17 mouse cellular contexts compared by ENCODE assay signal in the genomic region with DNA sequence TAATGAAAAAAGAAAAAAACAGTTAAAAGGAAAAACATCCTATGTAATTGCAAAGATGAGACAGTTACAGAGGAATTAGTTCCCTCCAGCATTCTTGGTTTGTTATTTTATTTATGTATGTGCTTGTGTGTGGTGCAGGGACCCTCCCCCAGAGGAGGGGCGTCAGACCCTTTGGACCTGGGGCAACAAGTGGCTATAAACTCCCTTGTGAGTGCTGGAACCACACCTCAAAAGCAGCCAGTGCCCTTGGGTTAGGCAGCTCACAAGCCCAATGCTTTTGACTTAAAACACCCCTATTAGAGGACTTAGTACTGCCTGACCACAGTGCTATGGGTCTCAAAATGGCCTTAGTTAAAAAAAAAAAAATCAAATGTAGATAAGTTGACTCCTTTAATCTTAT. TPM values are rescaled to one million over a fixed set of nuclear protein-coding genes. Genes with fewer than 3 reads are reported as not detected.
DNase-seq lines count a peak whose midpoint lies in the region; ATAC-seq and TF ChIP-seq lines count a peak whose summit lies in the region.
"Had no signal": no experiment of that assay in that cellular context is flagged by ENCODE, and none has a peak within 500 bp of the region (broad histone marks: within the 10 kb centered on the region; RNA-seq: fewer than 3 reads in every experiment).

No protein-coding gene starts in this region.

- H3K4me1 ChIP-seq in hindbrain, embryonic 16.5 days (ENCODE audit: control insufficient read depth, insufficient read depth, low read depth, low read length), result peaks cover 3% of the 10 kb centered on the region
- peaks cover 9% of the 10 kb centered on the region for H3K4me1 ChIP-seq in hindbrain, embryonic 12.5 days
- peaks cover 6% of the 10 kb centered on the region; the same call in 1 of the 2 replicates for H3K4me1 ChIP-seq in stomach, embryonic 16.5 days (ENCODE audit: control insufficient read depth, insufficient read depth, low read length)
- H3K4me1 ChIP-seq in stomach, postnatal 0 days (replicated peaks; ENCODE audit: control insufficient read depth, insufficient read depth), result no peaks in the 10 kb centered on the region
- H3K4me1 ChIP-seq in embryonic facial prominence, embryonic 13.5 days, result peaks cover 27% of the 10 kb centered on the region

- H3K27me3 ChIP-seq in hindbrain, embryonic 16.5 days (replicated peaks; ENCODE audit: control insufficient read depth, insufficient read depth, low read length), result no peaks in the 10 kb centered on the region
- no peaks in the 10 kb centered on the region for H3K27me3 ChIP-seq in hindbrain, embryonic 12.5 days
- H3K27me3 ChIP-seq in stomach, embryonic 16.5 days (ENCODE audit: control insufficient read depth, insufficient read depth, low read length), result no peaks in the 10 kb centered on the region
- no peaks in the 10 kb centered on the region for H3K27me3 ChIP-seq in stomach, postnatal 0 days (ENCODE audit: control insufficient read depth, insufficient read depth, low read length)
- H3K27me3 ChIP-seq in embryonic facial prominence, embryonic 13.5 days, result no peaks in the 10 kb centered on the region
- H3K27me3 ChIP-seq: neural tube, embryonic 12.5 days had no signal

- no peak for TF ChIP-seq EP300 in stomach, postnatal 0 days (optimal IDR thresholded peaks at IDR 0.05)

- DNase-seq in stomach, postnatal 0 days (ENCODE audit: low spot score), result no peak
- DNase-seq in Muller cell, postnatal 12 days (ENCODE audit: inconsistent ontology term), result no peak
- no peak for DNase-seq in T-cell, adult 2 months (ENCODE audit: low spot score)
- DNase-seq: adrenal gland, postnatal 36 days; cerebellum, adult 11-12 months; cerebellum, postnatal 25 days; heart, adult 18-20 months; lung, adult 18-20 months; right cerebral cortex, adult 18-20 months; thymus, postnatal 25 days had no signal

- 26% methylated on average over 1 of the region's 1 CpGs for WGBS in hindbrain, embryonic 16.5 days
- 21% methylated on average over 1 of the region's 1 CpGs for WGBS in hindbrain, embryonic 12.5 days
- WGBS in stomach, embryonic 16.5 days, result 44% methylated on average over 1 of the region's 1 CpGs
- 75% methylated on average over 1 of the region's 1 CpGs for WGBS in stomach, postnatal 0 days
- 29% methylated on average over 1 of the region's 1 CpGs for WGBS in embryonic facial prominence, embryonic 13.5 days

- peak overlapping the region; percentile 28; the same call in 1 of the 2 replicates for H3K4me2 ChIP-seq in hindbrain, embryonic 16.5 days (ENCODE audit: low read length)
- H3K4me2 ChIP-seq in hindbrain, embryonic 12.5 days (replicated peaks), result no peak overlapping the region
- H3K4me2 ChIP-seq in stomach, embryonic 16.5 days (ENCODE audit: low read depth, low read length), result peak overlapping the region; percentile 9; the same call in 1 of the 2 replicates
- H3K4me2 ChIP-seq in stomach, postnatal 0 days (replicated peaks; ENCODE audit: low read depth), result no peak overlapping the region
- peak overlapping the region; percentile 62 for H3K4me2 ChIP-seq in embryonic facial prominence, embryonic 13.5 days

- ATAC-seq in hindbrain, embryonic 16.5 days, result no peak
- no peak for ATAC-seq in hindbrain, embryonic 12.5 days (ENCODE audit: low FRiP score)
- no peak for ATAC-seq in stomach, embryonic 16.5 days (ENCODE audit: insufficient read depth, low FRiP score)
- no peak for ATAC-seq in stomach, postnatal 0 days (ENCODE audit: low FRiP score, low TSS enrichment)
- no peak for ATAC-seq in embryonic facial prominence, embryonic 13.5 days (ENCODE audit: insufficient number of reproducible peaks, insufficient read depth, low FRiP score, low TSS enrichment, low read depth)
- ATAC-seq: CD4-positive, CD25-positive, alpha-beta regulatory T cell, adult 4 months had no signal

- no peak for TF ChIP-seq CTCF in stomach, postnatal 0 days (IDR thresholded peaks at IDR 0.05; ENCODE audit: low read depth)

- H3K36me3 ChIP-seq in hindbrain, embryonic 16.5 days (ENCODE audit: control insufficient read depth, insufficient read depth, low read length), result no peaks in the 10 kb centered on the region
- H3K36me3 ChIP-seq in hindbrain, embryonic 12.5 days, result no peaks in the 10 kb centered on the region
- H3K36me3 ChIP-seq in stomach, embryonic 16.5 days (ENCODE audit: control insufficient read depth, insufficient read depth, low read length), result no peaks in the 10 kb centered on the region
- no peaks in the 10 kb centered on the region for H3K36me3 ChIP-seq in stomach, postnatal 0 days (ENCODE audit: control insufficient read depth, insufficient read depth, low read length)
- no peaks in the 10 kb centered on the region for H3K36me3 ChIP-seq in embryonic facial prominence, embryonic 13.5 days
- H3K36me3 ChIP-seq: midbrain, embryonic 12.5 days; neural tube, embryonic 12.5 days had no signal

- H3K27ac ChIP-seq in hindbrain, embryonic 16.5 days (ENCODE audit: low read depth, low read length), result no peak overlapping the region
- no peak overlapping the region for H3K27ac ChIP-seq in hindbrain, embryonic 12.5 days
- no peak overlapping the region for H3K27ac ChIP-seq in stomach, embryonic 16.5 days (ENCODE audit: low read length)
- H3K27ac ChIP-seq in stomach, postnatal 0 days (replicated peaks), result no peak overlapping the region
- no peak overlapping the region for H3K27ac ChIP-seq in embryonic facial prominence, embryonic 13.5 days
- H3K27ac ChIP-seq: midbrain, embryonic 12.5 days; neural tube, embryonic 12.5 days had no signal

- H3K4me3 ChIP-seq in hindbrain, embryonic 16.5 days (ENCODE audit: low read length), result no peak overlapping the region
- no peak overlapping the region for H3K4me3 ChIP-seq in hindbrain, embryonic 12.5 days
- no peak overlapping the region for H3K4me3 ChIP-seq in stomach, embryonic 16.5 days (replicated peaks; ENCODE audit: low read length)
- H3K4me3 ChIP-seq in stomach, postnatal 0 days (ENCODE audit: low read depth, low read length), result no peak overlapping the region
- no peak overlapping the region for H3K4me3 ChIP-seq in embryonic facial prominence, embryonic 13.5 days

- no peak overlapping the region for H3K9ac ChIP-seq in hindbrain, embryonic 16.5 days (ENCODE audit: low read depth, low read length)
- no peak overlapping the region for H3K9ac ChIP-seq in hindbrain, embryonic 12.5 days
- H3K9ac ChIP-seq in stomach, embryonic 16.5 days (ENCODE audit: low read length), result no peak overlapping the region
- no peak overlapping the region for H3K9ac ChIP-seq in stomach, postnatal 0 days (ENCODE audit: low read length)
- no peak overlapping the region for H3K9ac ChIP-seq in embryonic facial prominence, embryonic 13.5 days

- H3K9me3 ChIP-seq in hindbrain, embryonic 16.5 days (ENCODE audit: control insufficient read depth, low read length), result no peaks in the 10 kb centered on the region
- H3K9me3 ChIP-seq in hindbrain, embryonic 12.5 days (replicated peaks), result no peaks in the 10 kb centered on the region
- H3K9me3 ChIP-seq in stomach, embryonic 16.5 days (replicated peaks; ENCODE audit: control insufficient read depth, low read length), result no peaks in the 10 kb centered on the region
- H3K9me3 ChIP-seq in stomach, postnatal 0 days (ENCODE audit: control insufficient read depth, low read length), result no peaks in the 10 kb centered on the region
- H3K9me3 ChIP-seq in embryonic facial prominence, embryonic 13.5 days, result no peaks in the 10 kb centered on the region
- H3K9me3 ChIP-seq: midbrain, embryonic 12.5 days; neural tube, embryonic 12.5 days had no signal

RNA-seq across cellular contexts. Expression of a gene that starts 0.8 kb away (rescaled TPM):
- 13.0 and 15.5 TPM in 2 replicates for polyA plus RNA-seq in hindbrain, embryonic 16.5 days (2015; fragmentation: Nextera tagmentation; extraction: Ambion mirVana)
- polyA plus RNA-seq in hindbrain, embryonic 12.5 days (2016; fragmentation: Nextera tagmentation; extraction: Ambion mirVana), result 13.0 and 13.6 TPM in 2 replicates
- polyA plus RNA-seq in stomach, embryonic 16.5 days (2015; fragmentation: Nextera tagmentation; extraction: Ambion mirVana), result 8.4 and 10.6 TPM in 2 replicates
- 3.0 TPM in 2 replicates for polyA plus RNA-seq in stomach, postnatal 0 days (2015; fragmentation: Nextera tagmentation; extraction: Ambion mirVana)
- polyA plus RNA-seq in embryonic facial prominence, embryonic 13.5 days (2015; fragmentation: Nextera tagmentation; extraction: Ambion mirVana), result 30.2 and 32.2 TPM in 2 replicates

RNA-seq across cellular contexts. Expression of a gene that starts 9.6 kb away (rescaled TPM):
- 3.5 and 3.7 TPM in 2 replicates for polyA plus RNA-seq in hindbrain, embryonic 16.5 days (2015; fragmentation: Nextera tagmentation; extraction: Ambion mirVana)
- polyA plus RNA-seq in hindbrain, embryonic 12.5 days (2016; fragmentation: Nextera tagmentation; extraction: Ambion mirVana), result 3.2 and 3.6 TPM in 2 replicates
- 3.9 TPM in 2 replicates for polyA plus RNA-seq in stomach, embryonic 16.5 days (2015; fragmentation: Nextera tagmentation; extraction: Ambion mirVana)
- 1.7 and 2.0 TPM in 2 replicates for polyA plus RNA-seq in stomach, postnatal 0 days (2015; fragmentation: Nextera tagmentation; extraction: Ambion mirVana)
- 2.4 and 2.8 TPM in 2 replicates for polyA plus RNA-seq in embryonic facial prominence, embryonic 13.5 days (2015; fragmentation: Nextera tagmentation; extraction: Ambion mirVana)

Comparison
In these comparisons a context has a peak if more than half of its experiments do, and no peak if none do; other contexts are left out.
1. H3K4me2 ChIP-seq: peak in hindbrain, embryonic 16.5 days (single experiment), stomach, embryonic 16.5 days (single experiment) and embryonic facial prominence, embryonic 13.5 days (single experiment); none in hindbrain, embryonic 12.5 days (single experiment) and stomach, postnatal 0 days (single experiment).